ENCODE assay signal across 11 mouse cellular contexts in the genomic region with DNA sequence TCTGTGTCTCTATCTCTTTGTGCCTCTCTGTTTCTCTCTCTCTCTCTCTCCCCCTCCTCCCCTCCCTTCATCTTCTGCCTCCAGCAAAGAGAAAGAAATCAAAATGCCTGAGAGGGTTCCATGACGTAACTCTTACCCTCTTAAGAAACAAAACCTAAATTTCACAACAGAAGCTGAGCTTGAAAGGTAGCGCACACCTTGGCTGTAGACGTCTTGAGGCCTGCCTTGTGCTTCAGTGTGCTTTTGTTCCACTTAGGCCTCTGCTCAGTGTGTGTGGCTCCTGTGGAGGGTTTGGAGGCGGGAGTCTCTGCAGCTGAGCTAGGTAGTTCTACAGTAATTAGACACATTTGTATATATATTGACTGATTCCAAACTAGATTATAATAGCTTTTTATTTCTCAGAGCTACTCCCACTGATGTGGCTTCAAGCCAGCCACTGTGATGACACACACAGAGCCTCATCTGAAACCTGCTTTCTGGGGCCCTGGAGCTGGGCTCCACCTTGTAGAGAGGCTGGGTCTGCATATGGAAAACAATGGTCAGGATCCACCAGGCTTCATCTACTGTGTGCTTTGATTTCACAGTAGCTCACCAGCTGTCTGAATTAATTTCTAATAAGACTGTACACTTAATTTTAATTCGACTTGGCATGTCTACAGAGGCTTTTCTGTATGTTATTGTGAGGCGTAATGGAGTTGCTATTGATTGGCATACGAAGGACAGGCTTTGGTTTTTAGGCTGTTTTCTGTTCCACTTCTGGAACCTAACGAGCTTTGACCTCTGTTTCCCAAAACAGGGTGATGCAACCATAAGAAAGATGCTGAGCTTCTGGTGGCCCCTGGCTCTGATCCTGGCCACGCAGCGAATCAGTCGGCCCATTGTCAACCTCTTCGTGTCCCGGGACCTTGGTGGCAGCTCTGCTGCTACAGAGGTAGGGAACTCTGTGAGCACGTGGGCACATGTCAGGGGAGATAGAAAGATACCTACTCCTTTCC.
A peak's percentile ranks its signal among the peaks of the same experiment; 100 is the strongest.
DNase-seq lines count a peak whose midpoint lies in the region; ATAC-seq and TF ChIP-seq lines count a peak whose summit lies in the region.
"Had no signal": no experiment of that assay in that cellular context is flagged by ENCODE, and none has a peak within 500 bp of the region (broad histone marks: within the 10 kb centered on the region; RNA-seq: fewer than 3 reads in every experiment).

No protein-coding gene starts in this region.

- no peak overlapping the region for H3K4me3 ChIP-seq in midbrain, embryonic 13.5 days (replicated peaks)
- H3K4me3 ChIP-seq in midbrain, postnatal 0 days (ENCODE audit: low read depth, low read length): no peak overlapping the region
- H3K4me3 ChIP-seq: neural tube, embryonic 15.5 days had no signal

- TF ChIP-seq CTCF in midbrain, postnatal 0 days (IDR thresholded peaks at IDR 0.05): no peak

- no peak overlapping the region for H3K4me2 ChIP-seq in midbrain, embryonic 13.5 days (replicated peaks)
- H3K4me2 ChIP-seq in midbrain, postnatal 0 days (ENCODE audit: low read depth, low read length, poor library complexity, severe bottlenecking): no peak overlapping the region
- H3K4me2 ChIP-seq: neural tube, embryonic 15.5 days had no signal

- H3K36me3 ChIP-seq in midbrain, embryonic 13.5 days: peaks cover 37% of the 10 kb centered on the region
- peaks cover 33% of the 10 kb centered on the region for H3K36me3 ChIP-seq in midbrain, postnatal 0 days (ENCODE audit: insufficient read depth, low read length)

- H3K9me3 ChIP-seq in midbrain, embryonic 13.5 days: no peaks in the 10 kb centered on the region
- H3K9me3 ChIP-seq in midbrain, postnatal 0 days (ENCODE audit: low read length): no peaks in the 10 kb centered on the region
- H3K9me3 ChIP-seq: neural tube, embryonic 15.5 days had no signal

- H3K4me1 ChIP-seq in midbrain, embryonic 13.5 days (replicated peaks): peaks cover 14% of the 10 kb centered on the region; the same call in 1 of the 2 replicates
- H3K4me1 ChIP-seq in midbrain, postnatal 0 days (ENCODE audit: insufficient read depth, low read length): no peaks in the 10 kb centered on the region

- H3K9ac ChIP-seq in midbrain, embryonic 13.5 days (replicated peaks): no peak overlapping the region
- no peak overlapping the region for H3K9ac ChIP-seq in midbrain, postnatal 0 days (replicated peaks; ENCODE audit: low read length, poor library complexity, severe bottlenecking)
- H3K9ac ChIP-seq: neural tube, embryonic 15.5 days had no signal

- H3K27me3 ChIP-seq in midbrain, embryonic 13.5 days: 0 out of 2 replicates have a peak, but pooled peaks cover 3% of the 10 kb centered on the region
- no peaks in the 10 kb centered on the region for H3K27me3 ChIP-seq in midbrain, postnatal 0 days (ENCODE audit: insufficient read depth, low read length)
- H3K27me3 ChIP-seq: neural tube, embryonic 15.5 days had no signal

- H3K27ac ChIP-seq in midbrain, embryonic 13.5 days: peak overlapping the region; percentile 51; the same call in 1 of the 2 replicates
- no peak overlapping the region for H3K27ac ChIP-seq in midbrain, postnatal 0 days (ENCODE audit: low read depth, low read length)
- H3K27ac ChIP-seq: kidney, postnatal 0 days; neural tube, embryonic 15.5 days had no signal

- 73% methylated on average over 14 of the region's 14 CpGs for WGBS in midbrain, embryonic 13.5 days
- WGBS in midbrain, postnatal 0 days: 61% methylated on average over 14 of the region's 14 CpGs

- DNase-seq in frontal cortex, postnatal 10 days (ENCODE audit: low spot score in 2 of 2): no peak
- no peak for DNase-seq in midbrain, postnatal 0 days (ENCODE audit: low spot score)
- DNase-seq in layer of hippocampus, postnatal 36 days: peak; percentile 60 to 65
- peak; percentile 18 for DNase-seq in testis, postnatal 14 days (ENCODE audit: low spot score)
- DNase-seq in cerebellum, postnatal 36 days: no peak
- DNase-seq in adrenal gland, postnatal 14 days: no peak
- DNase-seq: cerebellum, postnatal 25 days had no signal

- peak; percentile 45 for ATAC-seq in frontal cortex, adult (ENCODE audit: low TSS enrichment)
- peak; percentile 59; the same call in 1 of the 2 replicates for ATAC-seq in midbrain, embryonic 13.5 days
- no peak for ATAC-seq in midbrain, postnatal 0 days (ENCODE audit: low FRiP score)

Comparison
In these comparisons a context has a peak if more than half of its experiments do, and no peak if none do; other contexts are left out.
1. DNase-seq: peak in layer of hippocampus, postnatal 36 days (2 of 2) and testis, postnatal 14 days (single experiment); none in frontal cortex, postnatal 10 days (0 of 2), midbrain, postnatal 0 days (single experiment), cerebellum, postnatal 36 days (0 of 2) and adrenal gland, postnatal 14 days (single experiment).